Mouse (Mus musculus) thymus, adult 2 months (tissue): ENCODE data around the gene Stac2. TPM values are rescaled to one million over a fixed set of nuclear protein-coding genes. Genes with fewer than 3 reads are reported as not detected.

ENCODE experiments used
- DNase-seq: peaks from one replicate; pipeline ENCODE4 v3.0.0; 2021
- H3K27ac ChIP-seq: fragments of 200-500 bp; 2 replicates; pipeline ENCODE4 v1.5.1; 2012; ENCODE audit warnings: low read length, control low read depth; ENCODE audit not compliant: control insufficient read depth, insufficient read depth
- H3K27me3 ChIP-seq: fragments of 200-500 bp; 2 replicates; pipeline ENCODE4 v1.6.1; 2012; ENCODE audit warnings: mild to moderate bottlenecking, low read length, moderate library complexity, mixed read lengths; ENCODE audit not compliant: control insufficient read depth, insufficient read depth
- H3K36me3 ChIP-seq: fragments of 200-500 bp; 2 replicates; pipeline ENCODE4 v1.6.1; 2012; ENCODE audit warnings: mild to moderate bottlenecking, low read length, moderate library complexity; ENCODE audit not compliant: control insufficient read depth, insufficient read depth
- H3K4me1 ChIP-seq: fragments of 200-500 bp; replicated peaks from 2 replicates; pipeline ENCODE4 v1.6.1; 2012; ENCODE audit warnings: low read length; ENCODE audit not compliant: control insufficient read depth, insufficient read depth
- H3K4me3 ChIP-seq: fragments of 200-500 bp; 2 replicates; pipeline ENCODE4 v1.5.1; 2012; ENCODE audit warnings: mild to moderate bottlenecking, low read length, control low read depth, moderate library complexity; ENCODE audit not compliant: control insufficient read depth, insufficient read depth
- CTCF ChIP-seq: fragments of 200-500 bp; IDR thresholded peaks from 2 replicates; pipeline ENCODE4 v1.5.1; 2012; ENCODE audit warnings: mild to moderate bottlenecking, control low read depth, low read length, moderate library complexity, borderline replicate concordance; ENCODE audit not compliant: control insufficient read depth, poor library complexity, insufficient read depth; ENCODE audit errors: extremely low read depth
- POLR2A ChIP-seq: fragments of 200-500 bp; IDR thresholded peaks from 2 replicates; pipeline ENCODE4 v1.6.1; 2012; ENCODE audit warnings: mild to moderate bottlenecking, low read length, control low read depth, moderate library complexity; ENCODE audit not compliant: control insufficient read depth, poor library complexity, insufficient read depth; ENCODE audit errors: extremely low read depth
- WGBS: fragments of 180-500 bp; shearing (Covaris S2); methylation state at CpG from one replicate; pipeline ENCODE4 v1.1.7; 2018; 5-methylcytosine and 5-hydroxymethylcytosine counted together
- polyA plus RNA-seq: library from polyadenylated mRNA; depleted of rRNA; stranded (reverse); fragments of >200 nt; gene quantifications from 2 replicates; pipeline ENCODE4 v1.2.3, GENCODE M21; 2012; rRNA removed

The Stac2 gene
- polyA plus RNA-seq, result 0.50 and 0.55 TPM in 2 replicates

GRCm38 (mm10) chr11:98052989-98053834, at the start of gene Stac2:
Gene Stac2 (minus strand): TSS chr11:98053462.
- DNase-seq, result peak; percentile 75
- no peak within 1 kb of the TSS for H3K27ac ChIP-seq
- H3K27me3 ChIP-seq, result peaks cover 16% of the 10 kb centered on the region
- H3K36me3 ChIP-seq, result no peaks in the 10 kb centered on the region
- WGBS, result 7% methylated on average over 48 of the region's 48 CpGs
- peak within 1 kb of the TSS; percentile 14 for H3K4me3 ChIP-seq
- H3K4me1 ChIP-seq, result peaks cover 33% of the 10 kb centered on the region
- TF ChIP-seq POLR2A (no peak), CTCF (no peak)

GRCm38 (mm10) chr11:98101332-98101731, 48.1 kb upstream of the Stac2 start:
- Histone ChIP-seq H3K27ac (no peak overlapping the region), H3K27me3 (no peaks in the 10 kb centered on the region), H3K4me1 (no peaks in the 10 kb centered on the region), H3K4me3 (no peak overlapping the region), H3K36me3 (peaks cover 58% of the 10 kb centered on the region)
- WGBS, result 97% methylated on average over 3 of the region's 3 CpGs
- no peak for DNase-seq
- no peak for TF ChIP-seq POLR2A
- no peak for TF ChIP-seq CTCF

- WGBS, result 96% methylated on average over 9 of the region's 9 CpGs
- no peak for TF ChIP-seq CTCF
- TF ChIP-seq POLR2A, result no peak
- no peak overlapping the region for H3K27ac ChIP-seq
- peaks cover 60% of the 10 kb centered on the region for H3K36me3 ChIP-seq
- H3K4me1 ChIP-seq, result no peaks in the 10 kb centered on the region
- no peak for DNase-seq
- no peaks in the 10 kb centered on the region for H3K27me3 ChIP-seq
- no peak overlapping the region for H3K4me3 ChIP-seq
Observed at GRCm38 (mm10) chr11:98090583-98090982, 37.3 kb upstream of the Stac2 start.

- TF ChIP-seq CTCF (no peak), POLR2A (no peak)
- DNase-seq, result no peak
- H3K4me1 ChIP-seq, result peaks cover 12% of the 10 kb centered on the region
- H3K27ac ChIP-seq, result no peak overlapping the region
- H3K27me3 ChIP-seq, result no peaks in the 10 kb centered on the region
- peaks cover 46% of the 10 kb centered on the region for H3K36me3 ChIP-seq
- H3K4me3 ChIP-seq, result no peak overlapping the region
- 75% methylated on average over 7 of the region's 7 CpGs for WGBS
Observed at GRCm38 (mm10) chr11:98088224-98088623, 35.0 kb upstream of the Stac2 start.

- H3K36me3 ChIP-seq, result peaks cover 35% of the 10 kb centered on the region
Observed at GRCm38 (mm10) chr11:98086574-98086973, 33.3 kb upstream of the Stac2 start.

GRCm38 (mm10) chr11:98086141-98086540, 32.9 kb upstream of the Stac2 start:
- WGBS, result 98% methylated on average over 9 of the region's 9 CpGs
- Histone ChIP-seq H3K4me3 (no peak overlapping the region), H3K4me1 (peaks cover 17% of the 10 kb centered on the region), H3K36me3 (peaks cover 31% of the 10 kb centered on the region), H3K27me3 (no peaks in the 10 kb centered on the region), H3K27ac (no peak overlapping the region)
- no peak for DNase-seq
- TF ChIP-seq CTCF (no peak), POLR2A (no peak)

More at GRCm38 (mm10) chr11:98086574-98086973, 33.3 kb upstream of the Stac2 start:
- H3K27ac ChIP-seq, result no peak overlapping the region
- 91% methylated on average over 7 of the region's 7 CpGs for WGBS
- no peaks in the 10 kb centered on the region for H3K27me3 ChIP-seq
- H3K4me1 ChIP-seq, result peaks cover 17% of the 10 kb centered on the region
- H3K4me3 ChIP-seq, result no peak overlapping the region
- no peak for DNase-seq
- no peak for TF ChIP-seq POLR2A
- no peak for TF ChIP-seq CTCF

- 95% methylated on average over 7 of the region's 7 CpGs for WGBS
- no peak overlapping the region for H3K4me3 ChIP-seq
- TF ChIP-seq POLR2A (no peak), CTCF (no peak)
Observed at GRCm38 (mm10) chr11:98082745-98083144, 29.5 kb upstream of the Stac2 start.

More at GRCm38 (mm10) chr11:98082745-98083144, 29.5 kb upstream of the Stac2 start:
- no peak for DNase-seq
- no peak overlapping the region for H3K27ac ChIP-seq
- H3K36me3 ChIP-seq, result no peaks in the 10 kb centered on the region; the same call in 1 of the 2 replicates
- no peaks in the 10 kb centered on the region for H3K27me3 ChIP-seq
- H3K4me1 ChIP-seq, result peaks cover 17% of the 10 kb centered on the region
